Mouse (Mus musculus) lung, embryonic 14.5 days (tissue): ENCODE results near the gene Dnajc13. TPM values are rescaled to one million over a fixed set of nuclear protein-coding genes. Genes with fewer than 3 reads are reported as not detected.

ENCODE experiments used
- ATAC-seq: fragments of 200-750 bp; cut with Nextera tagmentation; 2 replicates; pipeline ENCODE4 v1.8.0; 2017; ENCODE audit warnings: mild to moderate bottlenecking, moderate TSS enrichment, moderate library complexity; ENCODE audit not compliant: insufficient read depth
- DNase-seq: peaks from one replicate; pipeline ENCODE4 v3.0.0-alpha.2; 2015
- H3K27ac ChIP-seq: fragments of 300-500 bp; sonication (generic); 2 replicates; pipeline ENCODE4 v1.5.1; 2014; ENCODE audit warnings: low read depth, mild to moderate bottlenecking, moderate library complexity
- H3K27me3 ChIP-seq: fragments of 300-500 bp; sonication (generic); 2 replicates; pipeline ENCODE4 v1.6.1; 2014; ENCODE audit warnings: low read length, control low read depth; ENCODE audit not compliant: insufficient read depth
- H3K36me3 ChIP-seq: fragments of 300-500 bp; sonication (generic); 2 replicates; pipeline ENCODE4 v1.6.1; 2014; ENCODE audit warnings: control low read depth; ENCODE audit not compliant: insufficient read depth
- H3K4me1 ChIP-seq: fragments of 300-500 bp; sonication (generic); 2 replicates; pipeline ENCODE4 v1.6.1; 2014; ENCODE audit warnings: antibody characterized with exemption, control low read depth; ENCODE audit not compliant: insufficient read depth
- H3K4me2 ChIP-seq: fragments of 300-500 bp; sonication (generic); 2 replicates; pipeline ENCODE4 v1.6.1; 2014; ENCODE audit warnings: mild to moderate bottlenecking
- H3K4me3 ChIP-seq: fragments of 300-500 bp; sonication (generic); 2 replicates; pipeline ENCODE4 v1.5.1; 2014; ENCODE audit warnings: low read depth, low read length
- H3K9ac ChIP-seq: fragments of 300-500 bp; sonication (generic); 2 replicates; pipeline ENCODE4 v1.6.1; 2014
- H3K9me3 ChIP-seq: fragments of 300-500 bp; sonication (generic); 2 replicates; pipeline ENCODE4 v1.6.1; 2016; ENCODE audit warnings: low read depth, low read length, control low read depth
- CTCF ChIP-seq: IDR thresholded peaks from 2 replicates; pipeline ENCODE4 v1.5.1; 2016; ENCODE audit warnings: antibody characterized with exemption, low read depth
- WGBS: fragments of 180-500 bp; shearing (Covaris S2); extraction: QIAGEN DNeasy Blood & Tissue Kit; methylation state at CpG from one replicate; pipeline ENCODE4 v1.1.7; 2014; 5-methylcytosine and 5-hydroxymethylcytosine counted together
- polyA plus RNA-seq: library from polyadenylated mRNA; unstranded; fragments of >200 nt; fragmentation: Nextera tagmentation; extraction: Ambion mirVana; gene quantifications from 2 replicates; pipeline ENCODE4 v1.2.1, GENCODE M21; 2014

Gene Dnajc13
- polyA plus RNA-seq, 1 experiment from 2014 or later: 25.0 TPM

- Histone ChIP-seq H3K4me2 (no peak overlapping the region), H3K4me1 (no peaks in the 10 kb centered on the region), H3K36me3 (no peaks in the 10 kb centered on the region), H3K9me3 (no peaks in the 10 kb centered on the region), H3K9ac (no peak overlapping the region), H3K4me3 (no peak overlapping the region), H3K27ac (no peak overlapping the region), H3K27me3 (no peaks in the 10 kb centered on the region)
- WGBS: 27% methylated on average over 5 of the region's 5 CpGs
- ATAC-seq (no peak), DNase-seq (no peak)
- no peak for TF ChIP-seq CTCF
Observed at GRCm38 (mm10) chr9:104123622-104124021, 139.1 kb downstream of the Dnajc13 start.

GRCm38 (mm10) chr9:104123101-104123500 is 139.6 kb downstream of the Dnajc13 start:
- no peak for DNase-seq
- no peaks in the 10 kb centered on the region for H3K4me1 ChIP-seq
- no peak for ATAC-seq

GRCm38 (mm10) chr9:104109151-104109550 is 153.6 kb downstream of the Dnajc13 start:
- H3K4me3 ChIP-seq: no peak overlapping the region
- H3K4me1 ChIP-seq: no peaks in the 10 kb centered on the region
- H3K4me2 ChIP-seq: no peak overlapping the region
- no peak overlapping the region for H3K27ac ChIP-seq
- no peaks in the 10 kb centered on the region for H3K27me3 ChIP-seq
- H3K9me3 ChIP-seq: no peaks in the 10 kb centered on the region; the same call in 1 of the 2 replicates
- TF ChIP-seq CTCF: no peak
- H3K36me3 ChIP-seq: no peaks in the 10 kb centered on the region
- DNase-seq (no peak), ATAC-seq (no peak)
- WGBS: 87% methylated on average over 5 of the region's 5 CpGs
- H3K9ac ChIP-seq: no peak overlapping the region

More at GRCm38 (mm10) chr9:104123101-104123500, 139.6 kb downstream of the Dnajc13 start:
- Histone ChIP-seq H3K4me3 (no peak overlapping the region), H3K27me3 (no peaks in the 10 kb centered on the region), H3K9me3 (no peaks in the 10 kb centered on the region), H3K9ac (no peak overlapping the region), H3K27ac (no peak overlapping the region), H3K36me3 (no peaks in the 10 kb centered on the region), H3K4me2 (no peak overlapping the region)
- 73% methylated on average over 5 of the region's 5 CpGs for WGBS
- no peak for TF ChIP-seq CTCF

- Histone ChIP-seq H3K9ac (no peak overlapping the region), H3K27me3 (no peaks in the 10 kb centered on the region), H3K9me3 (no peaks in the 10 kb centered on the region; the same call in 1 of the 2 replicates), H3K4me3 (no peak overlapping the region), H3K4me2 (no peak overlapping the region), H3K27ac (no peak overlapping the region), H3K4me1 (no peaks in the 10 kb centered on the region), H3K36me3 (no peaks in the 10 kb centered on the region)
- TF ChIP-seq CTCF: no peak
- WGBS: 60% methylated on average over 2 of the region's 2 CpGs
- no peak for ATAC-seq
- no peak for DNase-seq
Observed at GRCm38 (mm10) chr9:104108571-104109143, 154.1 kb downstream of the Dnajc13 start.

GRCm38 (mm10) chr9:104107482-104107881 is 155.2 kb downstream of the Dnajc13 start:
- no peak; the same call in 1 of the 2 replicates for ATAC-seq
- Histone ChIP-seq H3K4me2 (no peak overlapping the region), H3K36me3 (no peaks in the 10 kb centered on the region), H3K27ac (no peak overlapping the region), H3K4me3 (no peak overlapping the region), H3K27me3 (no peaks in the 10 kb centered on the region), H3K9ac (no peak overlapping the region), H3K9me3 (no peaks in the 10 kb centered on the region; the same call in 1 of the 2 replicates), H3K4me1 (no peaks in the 10 kb centered on the region)
- DNase-seq: no peak
- 23% methylated on average over 6 of the region's 6 CpGs for WGBS
- no peak for TF ChIP-seq CTCF

GRCm38 (mm10) chr9:104106930-104107329 is 155.8 kb downstream of the Dnajc13 start:
- ATAC-seq (no peak), DNase-seq (no peak)
- Histone ChIP-seq H3K27ac (no peak overlapping the region), H3K36me3 (no peaks in the 10 kb centered on the region), H3K4me2 (no peak overlapping the region), H3K4me3 (no peak overlapping the region), H3K4me1 (no peaks in the 10 kb centered on the region), H3K9me3 (no peaks in the 10 kb centered on the region; the same call in 1 of the 2 replicates), H3K9ac (no peak overlapping the region), H3K27me3 (no peaks in the 10 kb centered on the region)
- no peak for TF ChIP-seq CTCF
- WGBS: 64% methylated on average over 9 of the region's 9 CpGs

GRCm38 (mm10) chr9:104104986-104105385 is 157.7 kb downstream of the Dnajc13 start:
- Histone ChIP-seq H3K9ac (no peak overlapping the region), H3K4me2 (no peak overlapping the region), H3K27me3 (no peaks in the 10 kb centered on the region), H3K4me3 (no peak overlapping the region), H3K27ac (no peak overlapping the region), H3K36me3 (no peaks in the 10 kb centered on the region), H3K9me3 (no peaks in the 10 kb centered on the region), H3K4me1 (no peaks in the 10 kb centered on the region)
- TF ChIP-seq CTCF: no peak
- no peak for ATAC-seq
- DNase-seq: no peak
- WGBS: 84% methylated on average over 2 of the region's 2 CpGs

- H3K27ac ChIP-seq: no peak overlapping the region
- H3K9ac ChIP-seq: no peak overlapping the region
- DNase-seq (no peak), ATAC-seq (no peak)
- no peak overlapping the region for H3K4me2 ChIP-seq
- H3K9me3 ChIP-seq: no peaks in the 10 kb centered on the region
- WGBS: 43% methylated on average over 2 of the region's 2 CpGs
- H3K4me1 ChIP-seq: no peaks in the 10 kb centered on the region
- no peak overlapping the region for H3K4me3 ChIP-seq
- TF ChIP-seq CTCF: no peak
- H3K36me3 ChIP-seq: no peaks in the 10 kb centered on the region
- no peaks in the 10 kb centered on the region for H3K27me3 ChIP-seq
Observed at GRCm38 (mm10) chr9:104102901-104103300, 159.8 kb downstream of the Dnajc13 start.
